Mouse (Mus musculus): Measurements from ENCODE around the gene Dnaaf5.

The Dnaaf5 gene

GRCm38 (mm10) chr5:139190958-139191357 lies 40.9 kb downstream of the Dnaaf5 start:
- in situ Hi-C loops (cut with MboI, MseI): no loop called here

- in situ Hi-C loops (cut with MboI, MseI): no loop called here
Observed at GRCm38 (mm10) chr5:139198779-139199178, 48.8 kb downstream of the Dnaaf5 start.

- in situ Hi-C loops (cut with MboI, MseI): no loop called here
Observed at GRCm38 (mm10) chr5:139199636-139199994, 49.6 kb downstream of the Dnaaf5 start.

- in situ Hi-C loops (cut with MboI, MseI): no loop called here
Observed at GRCm38 (mm10) chr5:139199995-139200769, 50.2 kb downstream of the Dnaaf5 start, which contains the start of gene Sun1. Sun1 (plus strand) TSS chr5:139200637.

- in situ Hi-C loops (cut with MboI, MseI): no loop called here
Observed at GRCm38 (mm10) chr5:139200770-139201569, 50.9 kb downstream of the Dnaaf5 start.

GRCm38 (mm10) chr5:139202127-139202526 lies 52.1 kb downstream of the Dnaaf5 start:
- in situ Hi-C loops (cut with MboI, MseI): no loop called here

- in situ Hi-C loops (cut with MboI, MseI): no loop called here
Observed at GRCm38 (mm10) chr5:139203312-139203711, 53.3 kb downstream of the Dnaaf5 start.

- in situ Hi-C loops (cut with MboI, MseI): loop anchor here (5.0 kb wide), 1 partner anchor 41 kb away; no protein-coding TSS in a partner anchor
Observed at GRCm38 (mm10) chr5:139206081-139206480, 56.1 kb downstream of the Dnaaf5 start.

GRCm38 (mm10) chr5:139206525-139206924 lies 56.5 kb downstream of the Dnaaf5 start:
- in situ Hi-C loops (cut with MboI, MseI): loop anchor here (5.0 kb wide), 1 partner anchor 41 kb away; no protein-coding TSS in a partner anchor

GRCm38 (mm10) chr5:139208183-139208582 lies 58.2 kb downstream of the Dnaaf5 start:
- in situ Hi-C loops (cut with MboI, MseI): loop anchor here (5.0 kb wide), 1 partner anchor 39 kb away; no protein-coding TSS in a partner anchor

GRCm38 (mm10) chr5:139208871-139209684 lies 59.1 kb downstream of the Dnaaf5 start:
- in situ Hi-C loops (cut with MboI, MseI): loop anchor here (5.0 kb wide), 1 partner anchor 38 kb away; no protein-coding TSS in a partner anchor

- in situ Hi-C loops (cut with MboI, MseI): loop anchor here (5.0 kb wide), 1 partner anchor 38 kb away; no protein-coding TSS in a partner anchor
Observed at GRCm38 (mm10) chr5:139209685-139210026, 59.6 kb downstream of the Dnaaf5 start.

GRCm38 (mm10) chr5:139211737-139212385 lies 61.8 kb downstream of the Dnaaf5 start:
- in situ Hi-C loops (cut with MboI, MseI): no loop called here

- in situ Hi-C loops (cut with MboI, MseI): no loop called here
Observed at GRCm38 (mm10) chr5:139214298-139214697, 64.3 kb downstream of the Dnaaf5 start.

GRCm38 (mm10) chr5:139215184-139215583 lies 65.2 kb downstream of the Dnaaf5 start:
- in situ Hi-C loops (cut with MboI, MseI): no loop called here

GRCm38 (mm10) chr5:139216121-139216520 lies 66.1 kb downstream of the Dnaaf5 start:
- in situ Hi-C loops (cut with MboI, MseI): no loop called here

GRCm38 (mm10) chr5:139216774-139217173 lies 66.8 kb downstream of the Dnaaf5 start:
- in situ Hi-C loops (cut with MboI, MseI): no loop called here

- in situ Hi-C loops (cut with MboI, MseI): no loop called here
Observed at GRCm38 (mm10) chr5:139220006-139220515, 70.0 kb downstream of the Dnaaf5 start.

GRCm38 (mm10) chr5:139220610-139221009 lies 70.6 kb downstream of the Dnaaf5 start:
- in situ Hi-C loops (cut with MboI, MseI): no loop called here

GRCm38 (mm10) chr5:139223331-139223730 lies 73.3 kb downstream of the Dnaaf5 start:
- in situ Hi-C loops (cut with MboI, MseI): no loop called here

- in situ Hi-C loops (cut with MboI, MseI): no loop called here
Observed at GRCm38 (mm10) chr5:139227236-139227635, 77.2 kb downstream of the Dnaaf5 start.
